Mouse (Mus musculus) ES-Bruce4 (cell line): ENCODE results near the gene Fam204a. TPM values are rescaled to one million over a fixed set of nuclear protein-coding genes. Genes with fewer than 3 reads are reported as not detected.

Experiments
- H3K27ac ChIP-seq: 2 replicates; pipeline ENCODE4 v1.5.1; 2012; ENCODE audit warnings: low read length, inconsistent platforms; ENCODE audit not compliant: insufficient read depth
- H3K27me3 ChIP-seq: 2 replicates; pipeline ENCODE4 v1.6.1; 2012; ENCODE audit warnings: mild to moderate bottlenecking, low read length, inconsistent platforms; ENCODE audit not compliant: control insufficient read depth, poor library complexity, insufficient read depth, severe bottlenecking
- H3K36me3 ChIP-seq: 2 replicates; pipeline ENCODE4 v1.6.1; 2012; ENCODE audit warnings: inconsistent platforms, mild to moderate bottlenecking, low read length, moderate library complexity; ENCODE audit not compliant: control insufficient read depth, poor library complexity, insufficient read depth, severe bottlenecking
- H3K4me1 ChIP-seq: one replicate; pipeline ENCODE4 v1.8.1; 2011; ENCODE audit warnings: low read length; ENCODE audit not compliant: control insufficient read depth, insufficient read depth
- H3K4me3 ChIP-seq: 2 replicates; pipeline ENCODE4 v1.5.1; 2011; ENCODE audit warnings: low read depth, mild to moderate bottlenecking, low read length
- H3K9ac ChIP-seq: 2 replicates; pipeline ENCODE4 v1.6.1; 2012; ENCODE audit warnings: low read depth, mild to moderate bottlenecking, inconsistent platforms; ENCODE audit not compliant: poor library complexity, severe bottlenecking
- H3K9me3 ChIP-seq: replicated peaks from 2 replicates; pipeline ENCODE4 v1.6.1; 2012; ENCODE audit warnings: mild to moderate bottlenecking, low read length, inconsistent platforms; ENCODE audit not compliant: control insufficient read depth, poor library complexity, insufficient read depth, severe bottlenecking
- CTCF ChIP-seq: IDR thresholded peaks from one replicate; pipeline ENCODE4 v1.8.1; 2011; ENCODE audit warnings: low read depth, low read length
- EP300 ChIP-seq: IDR thresholded peaks from 2 replicates; pipeline ENCODE4 v1.6.1; 2011; ENCODE audit warnings: low read depth, low read length; ENCODE audit not compliant: insufficient read depth
- POLR2A ChIP-seq: IDR thresholded peaks from one replicate; pipeline ENCODE4 v1.8.1; 2011; ENCODE audit warnings: low read length; ENCODE audit not compliant: insufficient read depth
- polyA plus RNA-seq: library from polyadenylated mRNA; stranded (reverse); fragments of >200 nt; gene quantifications from 2 replicates; pipeline ENCODE4 v1.2.4, GENCODE M21; 2011; ENCODE audit warnings: low read depth; ENCODE audit not compliant: missing spikeins, insufficient read depth, insufficient read length

The Fam204a gene
- polyA plus RNA-seq, 1 experiment: 36.6 TPM

DNA sequence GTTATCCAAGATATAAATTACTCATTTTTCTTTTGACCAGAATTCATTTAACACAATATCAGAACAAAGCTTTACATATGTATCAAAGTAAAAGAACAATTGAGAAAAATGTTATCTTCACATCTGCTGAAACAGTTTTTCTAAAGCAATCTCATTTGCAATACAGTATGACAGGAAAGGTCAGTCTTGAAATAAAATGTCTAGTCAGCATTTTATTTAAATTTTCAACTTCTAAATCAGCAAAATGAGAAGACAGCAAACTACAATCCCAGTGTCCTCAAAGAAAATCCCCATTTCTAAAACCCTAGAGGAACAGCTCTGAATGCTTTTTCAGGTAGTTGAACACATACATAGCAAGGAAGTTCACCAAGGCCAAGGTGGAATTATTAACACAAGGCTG lies 18.3 kb downstream of the Fam204a start:
- H3K9me3 ChIP-seq: no peaks in the 10 kb centered on the region
- H3K27ac ChIP-seq: no peak overlapping the region
- H3K27me3 ChIP-seq: no peaks in the 10 kb centered on the region
- no peak overlapping the region for H3K4me3 ChIP-seq
- H3K36me3 ChIP-seq: peaks cover 4% of the 10 kb centered on the region; the same call in 1 of the 2 replicates
- no peak overlapping the region for H3K9ac ChIP-seq
- no peak for TF ChIP-seq EP300
- TF ChIP-seq POLR2A: no peak
- TF ChIP-seq CTCF: no peak
- H3K4me1 ChIP-seq: no peaks in the 10 kb centered on the region

DNA sequence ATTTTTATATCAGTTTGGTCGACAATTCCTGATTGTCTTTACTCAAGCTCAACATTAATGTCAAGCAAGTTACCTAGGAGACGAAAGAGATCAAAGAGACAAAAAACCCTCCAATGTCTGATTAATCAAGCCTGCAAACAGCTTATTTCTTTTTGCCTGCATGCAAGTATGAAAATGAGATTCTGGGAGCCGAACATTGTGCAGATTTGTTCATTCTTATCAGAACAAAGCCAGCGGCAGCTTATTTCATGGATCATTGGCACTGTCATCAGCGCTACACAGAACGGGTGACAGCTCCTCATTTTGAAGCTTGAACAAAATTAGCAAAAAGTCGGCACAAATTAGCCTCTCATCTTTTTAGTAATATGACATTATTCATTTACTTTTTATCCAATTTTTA lies 22.3 kb downstream of the Fam204a start:
- peaks cover 4% of the 10 kb centered on the region for H3K36me3 ChIP-seq
- no peak overlapping the region for H3K4me3 ChIP-seq
- no peak overlapping the region for H3K9ac ChIP-seq
- H3K27ac ChIP-seq: no peak overlapping the region
- no peaks in the 10 kb centered on the region for H3K9me3 ChIP-seq
- H3K4me1 ChIP-seq: no peaks in the 10 kb centered on the region
- TF ChIP-seq POLR2A: no peak
- TF ChIP-seq EP300: no peak
- no peak for TF ChIP-seq CTCF
- no peaks in the 10 kb centered on the region for H3K27me3 ChIP-seq

DNA sequence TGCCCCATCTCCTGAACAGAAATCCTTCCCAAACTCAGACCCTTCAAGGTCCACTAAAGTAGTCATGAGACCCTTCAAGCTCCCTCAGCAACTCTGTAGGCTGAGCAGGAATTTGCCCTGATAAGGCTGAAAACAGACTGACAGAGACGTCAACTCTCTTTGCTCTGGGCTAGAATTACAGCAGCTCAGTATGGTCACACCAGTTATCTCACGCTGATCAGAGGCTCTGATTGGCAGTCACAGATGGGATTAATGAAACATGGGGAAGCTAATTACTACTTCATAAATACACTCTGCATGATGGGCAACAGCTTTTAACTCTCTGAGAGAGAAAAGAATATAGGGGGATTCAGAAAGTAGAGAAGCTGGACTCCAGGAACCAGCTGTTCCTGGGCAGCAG lies 26.2 kb downstream of the Fam204a start:
- no peak overlapping the region for H3K9ac ChIP-seq
- H3K36me3 ChIP-seq: peaks cover 4% of the 10 kb centered on the region; the same call in 1 of the 2 replicates
- H3K4me3 ChIP-seq: no peak overlapping the region
- TF ChIP-seq EP300: no peak
- no peak for TF ChIP-seq CTCF
- no peak for TF ChIP-seq POLR2A
- H3K27me3 ChIP-seq: no peaks in the 10 kb centered on the region
- no peaks in the 10 kb centered on the region for H3K9me3 ChIP-seq
- H3K4me1 ChIP-seq: no peaks in the 10 kb centered on the region
- H3K27ac ChIP-seq: no peak overlapping the region

DNA sequence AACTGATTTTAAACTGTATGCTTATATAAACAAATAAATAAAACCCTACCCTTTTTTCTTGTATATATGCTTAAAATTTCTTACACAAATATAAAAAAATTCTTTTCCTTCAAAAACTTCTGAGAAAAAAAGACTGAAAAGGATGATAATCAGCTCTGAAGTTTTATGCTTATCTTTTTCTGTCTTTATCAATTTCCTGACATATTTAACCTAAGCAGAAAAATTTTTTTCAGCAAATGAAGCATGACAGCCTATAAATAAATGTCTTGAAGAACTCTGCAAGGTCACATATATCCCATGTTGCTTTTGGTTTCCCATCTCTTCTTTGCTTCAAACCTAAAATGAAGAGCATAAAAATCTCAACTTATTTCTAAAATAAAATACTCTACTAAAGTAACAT lies 27.3 kb downstream of the Fam204a start:
- Histone ChIP-seq H3K27ac (no peak overlapping the region), H3K4me3 (no peak overlapping the region), H3K9me3 (no peaks in the 10 kb centered on the region), H3K27me3 (no peaks in the 10 kb centered on the region), H3K4me1 (no peaks in the 10 kb centered on the region), H3K9ac (no peak overlapping the region), H3K36me3 (peaks cover 3% of the 10 kb centered on the region; the same call in 1 of the 2 replicates)
- TF ChIP-seq CTCF (no peak), POLR2A (no peak), EP300 (no peak)

DNA sequence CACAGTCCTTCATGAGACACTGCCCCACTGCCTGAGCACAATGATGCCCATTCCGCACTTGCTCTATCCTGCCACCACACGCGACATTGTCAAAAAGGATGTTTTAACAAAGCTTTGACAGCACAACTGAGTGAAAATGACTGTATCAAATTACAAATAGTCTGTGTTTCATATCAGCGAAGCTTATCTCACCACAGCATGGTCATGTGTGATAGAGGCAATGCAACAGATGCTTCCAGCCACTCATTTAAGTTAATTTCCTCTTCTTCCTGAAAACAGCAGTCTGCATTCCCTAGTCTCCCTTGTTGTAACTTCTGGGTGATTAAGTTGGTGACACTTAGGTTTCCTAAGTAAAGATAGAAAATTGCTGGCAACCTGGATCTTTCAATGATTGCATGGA lies 33.7 kb downstream of the Fam204a start:
- Histone ChIP-seq H3K9me3 (no peaks in the 10 kb centered on the region), H3K4me1 (no peaks in the 10 kb centered on the region), H3K9ac (no peak overlapping the region), H3K4me3 (no peak overlapping the region), H3K27me3 (no peaks in the 10 kb centered on the region), H3K27ac (no peak overlapping the region), H3K36me3 (no peaks in the 10 kb centered on the region)
- TF ChIP-seq EP300: no peak
- no peak for TF ChIP-seq POLR2A
- TF ChIP-seq CTCF: no peak

DNA sequence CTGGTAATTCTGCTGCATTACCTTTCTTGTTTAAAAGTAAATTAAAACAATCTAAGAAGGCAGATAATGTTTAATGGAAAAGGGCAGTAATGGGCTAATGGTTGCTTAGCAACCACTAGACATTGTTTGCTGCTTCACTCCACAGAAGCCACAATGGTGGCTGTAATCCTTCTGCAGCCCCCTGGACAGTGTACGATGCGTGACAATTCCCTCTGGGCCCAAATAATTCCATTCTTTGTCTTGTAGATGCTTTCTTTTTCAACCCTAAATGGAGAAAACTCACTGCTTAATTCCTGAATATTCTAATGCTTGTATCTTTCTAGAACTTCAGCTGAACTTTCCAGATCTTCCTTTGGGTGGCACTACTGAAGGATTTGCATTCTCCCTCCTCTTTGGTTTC lies 37.3 kb downstream of the Fam204a start:
- H3K4me1 ChIP-seq: no peaks in the 10 kb centered on the region
- no peaks in the 10 kb centered on the region for H3K27me3 ChIP-seq
- no peak overlapping the region for H3K9ac ChIP-seq
- no peak overlapping the region for H3K4me3 ChIP-seq
- TF ChIP-seq POLR2A: no peak
- TF ChIP-seq EP300: no peak
- TF ChIP-seq CTCF: no peak
- H3K9me3 ChIP-seq: no peaks in the 10 kb centered on the region
- H3K36me3 ChIP-seq: no peaks in the 10 kb centered on the region
- no peak overlapping the region for H3K27ac ChIP-seq
